Mouse (Mus musculus): Measurements from ENCODE around the gene Cryz.

DNA sequence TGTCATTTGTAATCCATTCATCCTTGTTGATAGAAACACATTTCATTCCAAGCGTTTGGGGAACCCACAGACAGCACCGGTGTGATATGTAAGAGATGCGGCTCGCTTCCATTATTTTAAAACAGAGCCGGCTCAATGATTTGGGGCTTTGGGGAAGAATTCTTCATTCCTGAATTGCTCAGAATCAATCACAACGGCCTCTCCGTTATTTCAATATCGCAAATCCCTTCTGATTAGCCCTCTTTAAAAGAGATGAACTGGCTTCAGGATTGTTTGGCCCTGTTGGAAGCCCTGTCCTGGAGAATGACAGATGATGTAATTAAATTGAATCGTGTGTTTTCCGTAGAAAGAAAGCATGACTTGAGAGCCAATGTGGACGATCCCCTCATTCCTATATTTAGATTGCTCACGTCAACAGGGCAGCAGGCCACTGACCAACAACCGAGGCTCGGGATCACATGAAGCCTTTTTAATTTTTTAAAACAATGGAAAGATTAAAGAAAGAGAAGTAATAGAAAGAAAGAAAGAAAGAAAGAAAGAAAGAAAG is 26.4 kb upstream of the Cryz start:
- TF ChIP-seq CTCF (IDR thresholded peaks at IDR 0.05; ENCODE audit: extremely low read depth, insufficient read length, insufficient replicate concordance, low read depth, low read length) (no peak), POLR2A (IDR thresholded peaks at IDR 0.05; ENCODE audit: low read depth, low read length) (no peak)

Data from small intestine, adult 2 months (tissue).